25 mouse cellular contexts compared by ENCODE assay signal in genomic region chr15:12517314-12517813, GRCm38 (mm10).
DNase-seq lines count a peak whose midpoint lies in the region; ATAC-seq and TF ChIP-seq lines count a peak whose summit lies in the region.
"Had no signal": no experiment of that assay in that cellular context is flagged by ENCODE, and none has a peak within 500 bp of the region (broad histone marks: within the 10 kb centered on the region; RNA-seq: fewer than 3 reads in every experiment).

No protein-coding gene starts in this region.

- peaks cover 61% of the 10 kb centered on the region for H3K4me1 ChIP-seq in kidney, embryonic 15.5 days
- no peaks in the 10 kb centered on the region for H3K4me1 ChIP-seq in lung, postnatal 0 days (ENCODE audit: insufficient read depth, low read depth, low read length)
- H3K4me1 ChIP-seq in limb, embryonic 13.5 days = peaks cover 75% of the 10 kb centered on the region
- H3K4me1 ChIP-seq: liver, embryonic 13.5 days had no signal

- DNase-seq in embryo, embryonic 10.5 days (ENCODE audit: low spot score) = peak; percentile 27
- no peak for DNase-seq in embryo, embryonic 10 days (ENCODE audit: low spot score)
- DNase-seq in kidney, adult 18-20 months = no peak
- DNase-seq in lung, postnatal 0 days (ENCODE audit: low spot score) = peak; percentile 9
- DNase-seq in lung, postnatal 14 days = no peak
- DNase-seq in urinary bladder, postnatal 36 days (ENCODE audit: low spot score in 2 of 2) = no peak
- DNase-seq: adrenal gland, adult 8-10 months; cerebellum, adult 11-12 months; cerebellum, postnatal 14 days; gastrocnemius, postnatal 14 days; heart, postnatal 14 days; left cerebral cortex, postnatal 4 days; liver, embryonic 13.5 days; lung, adult 2 months; right cerebral cortex, adult 18-20 months; right cerebral cortex, postnatal 4 days had no signal

- no peaks in the 10 kb centered on the region for H3K36me3 ChIP-seq in kidney, embryonic 15.5 days
- no peaks in the 10 kb centered on the region for H3K36me3 ChIP-seq in lung, postnatal 0 days (ENCODE audit: insufficient read depth, low read length)
- H3K36me3 ChIP-seq in limb, embryonic 13.5 days = no peaks in the 10 kb centered on the region
- H3K36me3 ChIP-seq: embryonic facial prominence, embryonic 15.5 days; hindbrain, embryonic 13.5 days; liver, embryonic 13.5 days; midbrain, embryonic 12.5 days; neural tube, embryonic 15.5 days had no signal

- H3K27me3 ChIP-seq in kidney, embryonic 15.5 days = no peaks in the 10 kb centered on the region
- H3K27me3 ChIP-seq in lung, postnatal 0 days (replicated peaks; ENCODE audit: insufficient read depth, low read length) = no peaks in the 10 kb centered on the region
- peaks cover 9% of the 10 kb centered on the region for H3K27me3 ChIP-seq in limb, embryonic 13.5 days
- H3K27me3 ChIP-seq: embryonic facial prominence, embryonic 15.5 days; heart, embryonic 13.5 days; hindbrain, embryonic 13.5 days; liver, embryonic 13.5 days; midbrain, embryonic 12.5 days; neural tube, embryonic 15.5 days had no signal

- H3K27ac ChIP-seq in kidney, embryonic 15.5 days = peak overlapping the region; percentile 80
- H3K27ac ChIP-seq in lung, postnatal 0 days (ENCODE audit: low read length) = no peak overlapping the region
- H3K27ac ChIP-seq in limb, embryonic 13.5 days = peak overlapping the region; percentile 22; the same call in 1 of the 2 replicates
- H3K27ac ChIP-seq: embryonic facial prominence, embryonic 15.5 days; hindbrain, embryonic 13.5 days; liver, embryonic 13.5 days; midbrain, embryonic 12.5 days had no signal

- H3K4me2 ChIP-seq in kidney, embryonic 15.5 days = no peak overlapping the region
- no peak overlapping the region for H3K4me2 ChIP-seq in lung, postnatal 0 days (replicated peaks; ENCODE audit: low read depth, low read length)
- H3K4me2 ChIP-seq in limb, embryonic 13.5 days (replicated peaks) = no peak overlapping the region
- H3K4me2 ChIP-seq: embryonic facial prominence, embryonic 15.5 days; heart, embryonic 13.5 days; hindbrain, embryonic 13.5 days; liver, embryonic 13.5 days; midbrain, embryonic 12.5 days; neural tube, embryonic 15.5 days had no signal

- no peak overlapping the region for H3K4me3 ChIP-seq in kidney, embryonic 15.5 days (replicated peaks)
- no peak overlapping the region for H3K4me3 ChIP-seq in lung, postnatal 0 days (ENCODE audit: low read depth, low read length)
- H3K4me3 ChIP-seq in limb, embryonic 13.5 days = no peak overlapping the region
- H3K4me3 ChIP-seq: embryonic facial prominence, embryonic 15.5 days; heart, embryonic 13.5 days; hindbrain, embryonic 13.5 days; liver, embryonic 13.5 days; midbrain, embryonic 12.5 days; neural tube, embryonic 15.5 days had no signal

- H3K9ac ChIP-seq in kidney, embryonic 15.5 days = no peak overlapping the region
- H3K9ac ChIP-seq in lung, postnatal 0 days (replicated peaks; ENCODE audit: low read depth) = no peak overlapping the region
- no peak overlapping the region for H3K9ac ChIP-seq in limb, embryonic 13.5 days
- H3K9ac ChIP-seq: embryonic facial prominence, embryonic 15.5 days; heart, embryonic 13.5 days; hindbrain, embryonic 13.5 days; liver, embryonic 13.5 days; midbrain, embryonic 12.5 days; neural tube, embryonic 15.5 days had no signal

- no peak for TF ChIP-seq EP300 in lung, postnatal 0 days (IDR thresholded peaks at IDR 0.05)

- WGBS in kidney, embryonic 15.5 days = 19% methylated on average over 9 of the region's 9 CpGs
- WGBS in lung, postnatal 0 days = 52% methylated on average over 9 of the region's 9 CpGs
- WGBS in limb, embryonic 13.5 days = 22% methylated on average over 9 of the region's 9 CpGs

- no peaks in the 10 kb centered on the region for H3K9me3 ChIP-seq in kidney, embryonic 15.5 days (replicated peaks)
- H3K9me3 ChIP-seq in lung, postnatal 0 days (ENCODE audit: low read length) = no peaks in the 10 kb centered on the region
- no peaks in the 10 kb centered on the region for H3K9me3 ChIP-seq in limb, embryonic 13.5 days
- H3K9me3 ChIP-seq: embryonic facial prominence, embryonic 15.5 days; hindbrain, embryonic 13.5 days; liver, embryonic 13.5 days; midbrain, embryonic 12.5 days; neural tube, embryonic 15.5 days had no signal

- ATAC-seq in kidney, embryonic 15.5 days (replicated peaks; ENCODE audit: low FRiP score) = peak; percentile 69
- no peak for ATAC-seq in lung, postnatal 0 days
- ATAC-seq in limb, embryonic 13.5 days (ENCODE audit: low FRiP score, low read depth) = no peak
- ATAC-seq: activated CD4-positive, CD25-positive, alpha-beta regulatory T cell, adult 4 months; forebrain, embryonic 14.5 days had no signal

- no peak for TF ChIP-seq CTCF in lung, postnatal 0 days (IDR thresholded peaks at IDR 0.05)

Comparison
In these comparisons a context has a peak if more than half of its experiments do, and no peak if none do; other contexts are left out.
1. DNase-seq: peak in embryo, embryonic 10.5 days (single experiment) and lung, postnatal 0 days (single experiment); none in embryo, embryonic 10 days (single experiment), kidney, adult 18-20 months (single experiment), lung, postnatal 14 days (single experiment) and urinary bladder, postnatal 36 days (0 of 2).